Mouse (Mus musculus) embryonic fibroblast, embryonic 13.5 days (primary cell): ENCODE measurements around the gene Ddx42.

Experiments used
- CTCF ChIP-seq: IDR thresholded peaks from 2 replicates; pipeline ENCODE4 v1.5.1; 2011; ENCODE audit warnings: mild to moderate bottlenecking, control low read depth, low read length, moderate library complexity, borderline replicate concordance; ENCODE audit not compliant: insufficient read depth
- POLR2A ChIP-seq: IDR thresholded peaks from 2 replicates; pipeline ENCODE4 v1.6.1; 2011; ENCODE audit warnings: low read depth, mild to moderate bottlenecking, control low read depth, low read length, moderate library complexity

- TF ChIP-seq CTCF (no peak), POLR2A (peak; percentile 95)
Observed at GRCm38 (mm10) chr11:106215927-106216729, 598 bp upstream of the Ddx42 start, which contains the start of gene Ccdc47.
